Mouse (Mus musculus): ENCODE data around the gene Hs3st5. TPM values are rescaled to one million over a fixed set of nuclear protein-coding genes. Genes with fewer than 3 reads are reported as not detected.
A peak's percentile ranks its signal among the peaks of the same experiment; 100 is the strongest.
"Not testable (repeated sequence)": the region's sequence is repeated elsewhere in the genome, so short reads cannot be mapped to it uniquely, and the experiment has no call there.

Hs3st5 gene
- polyA plus RNA-seq, 1 experiment from 2014 or later = 17.5 TPM

GRCm38 (mm10) chr10:36507991-36508546 is 1.5 kb downstream of the Hs3st5 start:
- Histone ChIP-seq H3K27ac (no peak overlapping the region), H3K9ac (replicated peaks) (peak overlapping the region; percentile 80), H3K9me3 (no peaks in the 10 kb centered on the region), H3K4me1 (replicated peaks) (peaks cover 16% of the 10 kb centered on the region), H3K27me3 (peaks cover 20% of the 10 kb centered on the region), H3K36me3 (no peaks in the 10 kb centered on the region), H3K4me3 (replicated peaks) (peak overlapping the region; percentile 81), H3K4me2 (replicated peaks) (peak overlapping the region; percentile 97)
- WGBS = 0% methylated on average over 18 of the region's 18 CpGs
- no peak for ATAC-seq

DNA sequence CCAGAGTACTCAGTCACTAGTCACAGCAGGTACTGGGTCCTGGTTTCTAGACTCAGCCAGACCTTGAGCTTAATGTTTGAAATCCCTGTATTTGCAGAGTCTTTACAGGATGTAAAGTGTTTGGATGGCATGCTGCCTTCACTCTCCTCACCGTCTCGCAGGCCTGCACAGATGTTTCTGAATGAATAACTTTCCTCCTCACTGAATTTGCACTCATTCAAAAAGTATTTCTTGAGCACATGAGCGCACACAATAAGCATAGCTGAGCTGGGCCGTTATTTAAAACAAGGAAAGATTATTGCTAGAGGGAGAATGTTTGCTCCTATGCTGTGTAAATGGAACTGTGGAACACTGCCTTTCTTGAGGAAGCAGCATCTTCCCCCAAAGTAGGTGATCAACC is 2.9 kb downstream of the Hs3st5 start:
- H3K27ac ChIP-seq = no peak overlapping the region
- 40% methylated on average over 4 of the region's 4 CpGs for WGBS
- H3K9ac ChIP-seq (replicated peaks) = no peak overlapping the region
- H3K9me3 ChIP-seq = no peaks in the 10 kb centered on the region
- no peaks in the 10 kb centered on the region for H3K36me3 ChIP-seq
- H3K4me2 ChIP-seq (replicated peaks) = peak overlapping the region; percentile 97
- peaks cover 20% of the 10 kb centered on the region for H3K27me3 ChIP-seq
- ATAC-seq = no peak
- H3K4me3 ChIP-seq (replicated peaks) = peak overlapping the region; percentile 81
- H3K4me1 ChIP-seq (replicated peaks) = peaks cover 16% of the 10 kb centered on the region

GRCm38 (mm10) chr10:36523881-36524280 is 17.3 kb downstream of the Hs3st5 start:
- Histone ChIP-seq H3K36me3 (no peaks in the 10 kb centered on the region), H3K4me1 (replicated peaks) (0 out of 2 replicates have a peak, but pooled peaks cover 4% of the 10 kb centered on the region), H3K27ac (no peak overlapping the region)

DNA sequence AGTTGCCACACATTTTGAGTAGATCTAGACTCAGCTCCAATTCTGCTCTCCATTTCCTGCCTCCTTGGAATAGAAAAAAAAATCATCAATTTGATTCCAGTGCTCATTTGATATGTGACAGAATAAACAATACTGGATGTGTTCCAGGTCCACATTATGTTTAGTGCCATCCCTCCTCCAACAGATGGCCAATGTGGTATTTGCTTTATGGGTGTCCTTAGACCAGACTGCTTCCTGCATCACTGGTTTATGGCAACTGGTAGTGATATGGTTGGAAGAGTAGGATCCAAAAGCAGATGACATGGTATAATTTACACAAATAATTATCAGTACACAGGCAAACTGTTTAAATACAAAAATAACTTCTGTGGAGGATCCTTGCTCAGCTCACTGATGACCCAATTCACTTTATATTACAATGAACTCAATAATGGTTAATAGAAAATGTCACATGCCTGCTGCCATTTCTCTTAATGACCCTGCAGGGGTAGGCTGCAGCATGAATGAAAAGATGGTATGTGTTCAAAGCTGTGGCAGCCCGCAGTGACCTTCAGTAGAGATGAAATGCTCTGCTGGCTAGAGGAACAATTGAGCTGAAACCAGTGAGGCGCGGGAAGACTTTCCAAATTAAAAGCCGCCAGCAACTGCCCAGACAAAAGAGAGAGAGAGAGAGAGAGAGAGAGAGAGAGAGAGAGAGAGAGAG is 27.2 kb downstream of the Hs3st5 start:
- ATAC-seq = peak; percentile 78
- H3K27ac ChIP-seq = peak overlapping the region; percentile 25; the same call in 1 of the 2 replicates

More at GRCm38 (mm10) chr10:36523881-36524280, 17.3 kb downstream of the Hs3st5 start:
- no peak for ATAC-seq
- Histone ChIP-seq H3K9ac (replicated peaks) (no peak overlapping the region), H3K4me3 (replicated peaks) (no peak overlapping the region), H3K27me3 (no peaks in the 10 kb centered on the region), H3K4me2 (replicated peaks) (no peak overlapping the region), H3K9me3 (no peaks in the 10 kb centered on the region)

DNA sequence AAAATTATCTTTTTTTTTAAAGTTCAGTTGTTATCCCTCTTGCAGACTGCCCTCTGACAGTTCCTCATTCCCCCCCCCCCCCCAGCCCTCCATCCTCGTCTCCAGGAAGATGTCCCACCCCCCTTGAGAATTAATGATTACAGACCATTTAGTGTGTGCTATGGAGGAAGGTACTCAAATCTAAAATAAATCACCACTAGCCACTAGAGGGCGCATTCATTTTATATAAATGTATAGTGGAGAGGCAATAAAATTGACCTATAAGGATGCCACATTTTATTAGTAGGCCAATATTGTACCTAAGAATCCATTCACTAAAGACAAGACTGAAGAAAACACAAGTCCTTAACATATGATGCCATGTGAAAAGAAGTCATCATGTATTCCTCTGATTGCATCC is 40.0 kb downstream of the Hs3st5 start:
- 23% methylated on average over 2 of the region's 2 CpGs for WGBS
- Histone ChIP-seq H3K9me3 (no peaks in the 10 kb centered on the region), H3K9ac (replicated peaks) (no peak overlapping the region), H3K4me1 (replicated peaks) (no peaks in the 10 kb centered on the region), H3K4me3 (replicated peaks) (no peak overlapping the region), H3K36me3 (no peaks in the 10 kb centered on the region), H3K27me3 (no peaks in the 10 kb centered on the region), H3K4me2 (replicated peaks) (no peak overlapping the region), H3K27ac (no peak overlapping the region)
- ATAC-seq = peak; percentile 45; the same call in 1 of the 2 replicates

More for the DNA sequence above, 27.2 kb downstream of the Hs3st5 start:
- Histone ChIP-seq H3K36me3 (no peaks in the 10 kb centered on the region), H3K9ac (replicated peaks) (no peak overlapping the region), H3K4me1 (replicated peaks) (0 out of 2 replicates have a peak, but pooled peaks cover 5% of the 10 kb centered on the region), H3K4me2 (replicated peaks) (no peak overlapping the region), H3K27me3 (no peaks in the 10 kb centered on the region), H3K4me3 (replicated peaks) (no peak overlapping the region), H3K9me3 (no peaks in the 10 kb centered on the region)
- 10% methylated on average over 4 of the region's 4 CpGs for WGBS

- not testable (repeated sequence) for H3K27ac ChIP-seq; H3K4me3 ChIP-seq (replicated peaks); H3K4me2 ChIP-seq (replicated peaks); H3K9ac ChIP-seq (replicated peaks); H3K9me3 ChIP-seq; ATAC-seq; H3K4me1 ChIP-seq (replicated peaks); H3K36me3 ChIP-seq; H3K27me3 ChIP-seq
- WGBS = 76% methylated on average over 1 of the region's 1 CpGs
These were observed 41.1 kb downstream of the Hs3st5 start for GRCm38 (mm10) chr10:36547713-36548112.

- Histone ChIP-seq H3K27ac (no peak overlapping the region), H3K27me3 (no peaks in the 10 kb centered on the region), H3K9me3 (no peaks in the 10 kb centered on the region), H3K4me1 (replicated peaks) (0 out of 2 replicates have a peak, but pooled peaks cover 9% of the 10 kb centered on the region), H3K4me3 (replicated peaks) (no peak overlapping the region), H3K36me3 (no peaks in the 10 kb centered on the region), H3K4me2 (replicated peaks) (no peak overlapping the region), H3K9ac (replicated peaks) (no peak overlapping the region)
- WGBS = 77% methylated on average over 4 of the region's 4 CpGs
- no peak for ATAC-seq
These were observed 47.4 kb downstream of the Hs3st5 start for GRCm38 (mm10) chr10:36554057-36554456.

DNA sequence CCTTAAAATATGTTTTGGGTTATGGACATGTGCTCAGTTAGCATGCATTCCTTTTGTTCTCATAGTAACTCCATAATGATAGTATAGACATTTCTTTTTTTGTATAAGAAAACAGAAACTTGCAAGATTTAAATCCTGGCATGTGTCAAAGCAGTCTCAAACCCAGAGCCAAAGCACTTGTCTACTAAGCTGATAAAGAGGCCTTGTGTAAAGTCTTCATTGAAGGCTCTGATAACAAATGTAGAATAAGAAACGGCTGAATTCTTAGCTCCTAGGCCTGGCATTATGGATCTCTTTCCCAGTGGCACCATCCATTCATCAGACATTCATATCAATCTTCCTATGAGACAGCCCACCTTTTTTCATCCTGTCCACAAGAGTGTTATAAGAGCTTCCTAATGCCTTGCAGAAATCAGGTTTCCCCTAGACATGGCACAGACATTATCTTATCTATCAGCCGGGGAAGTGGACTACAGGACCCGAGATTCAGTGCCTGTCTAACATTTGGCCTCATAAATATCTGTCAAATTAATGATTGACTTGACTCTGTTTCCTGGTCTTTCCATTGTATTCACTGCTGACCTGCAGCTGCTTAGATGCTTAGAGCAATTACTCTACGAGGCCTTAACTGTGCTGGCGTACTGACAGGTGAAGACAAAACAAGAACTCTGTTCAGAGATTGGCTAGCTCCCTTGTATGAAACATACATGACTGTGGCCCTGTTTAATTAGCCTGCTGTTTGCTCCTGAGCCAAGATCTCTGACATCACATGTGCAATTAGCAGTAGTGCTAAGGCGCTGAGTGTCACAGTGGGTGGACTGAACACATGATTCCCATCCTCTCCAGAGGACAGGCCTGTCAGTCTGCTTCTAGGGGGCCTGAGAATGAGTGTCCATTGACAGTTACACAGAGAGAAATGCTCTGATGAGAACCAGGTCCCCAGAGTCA is 48.6 kb downstream of the Hs3st5 start:
- no peaks in the 10 kb centered on the region for H3K9me3 ChIP-seq
- 0 out of 2 replicates have a peak, but pooled peaks cover 9% of the 10 kb centered on the region for H3K4me1 ChIP-seq (replicated peaks)
- H3K27me3 ChIP-seq = no peaks in the 10 kb centered on the region
- peak overlapping the region; percentile 60 for H3K27ac ChIP-seq
- no peaks in the 10 kb centered on the region for H3K36me3 ChIP-seq
- WGBS = 51% methylated on average over 6 of the region's 6 CpGs
- H3K9ac ChIP-seq (replicated peaks) = no peak overlapping the region
- ATAC-seq = peak; percentile 93
- no peak overlapping the region for H3K4me3 ChIP-seq (replicated peaks)
- H3K4me2 ChIP-seq (replicated peaks) = no peak overlapping the region

GRCm38 (mm10) chr10:36556128-36556527 is 49.5 kb downstream of the Hs3st5 start:
- Histone ChIP-seq H3K9ac (replicated peaks) (no peak overlapping the region), H3K9me3 (no peaks in the 10 kb centered on the region), H3K27me3 (no peaks in the 10 kb centered on the region), H3K27ac (peak overlapping the region; percentile 53; the same call in 1 of the 2 replicates), H3K4me2 (replicated peaks) (no peak overlapping the region), H3K36me3 (no peaks in the 10 kb centered on the region), H3K4me1 (replicated peaks) (0 out of 2 replicates have a peak, but pooled peaks cover 9% of the 10 kb centered on the region), H3K4me3 (replicated peaks) (no peak overlapping the region)
- 56% methylated on average over 2 of the region's 2 CpGs for WGBS
- no peak for ATAC-seq

DNA sequence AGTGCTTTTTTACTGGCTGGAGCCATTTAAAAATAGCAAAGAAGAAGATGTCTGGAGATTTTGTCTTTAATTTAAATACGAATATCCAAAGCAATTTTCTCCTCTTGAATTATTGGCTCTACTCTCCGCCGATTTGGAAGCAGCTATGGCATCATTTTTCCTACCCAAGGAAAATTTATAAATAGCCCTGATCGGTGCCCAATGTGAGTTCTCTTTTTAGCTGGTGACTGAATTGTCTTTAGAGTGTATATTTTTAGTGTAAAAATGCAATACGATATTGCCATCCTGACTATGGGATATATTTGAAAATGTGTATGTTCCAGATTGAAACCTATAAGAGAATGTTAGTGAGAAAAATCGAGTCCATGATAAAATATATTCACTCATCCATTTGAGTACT is 51.1 kb downstream of the Hs3st5 start:
- no peak for ATAC-seq

DNA sequence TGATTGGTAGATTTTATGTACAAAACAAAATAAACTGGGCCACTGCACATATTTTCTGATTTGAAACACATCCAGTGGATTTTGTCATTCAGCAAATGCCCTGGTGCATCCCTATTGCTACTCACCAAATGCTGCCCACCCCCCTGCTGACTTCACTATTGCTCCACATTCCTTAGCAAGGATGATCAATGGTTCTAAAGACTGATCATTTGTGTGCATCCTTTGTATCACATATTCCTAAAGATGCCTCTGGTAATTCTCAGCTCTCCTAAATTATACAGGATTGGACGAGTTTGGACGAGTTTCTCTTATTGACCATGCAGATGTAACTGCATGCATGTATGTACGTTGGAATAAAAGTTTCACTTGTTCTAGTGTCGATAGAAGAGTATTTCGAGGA is 52.1 kb downstream of the Hs3st5 start:
- Histone ChIP-seq H3K4me2 (replicated peaks) (no peak overlapping the region), H3K9me3 (no peaks in the 10 kb centered on the region)

More for the DNA sequence above, 51.1 kb downstream of the Hs3st5 start:
- no peak overlapping the region for H3K4me3 ChIP-seq (replicated peaks)
- no peak overlapping the region for H3K9ac ChIP-seq (replicated peaks)
- 0 out of 2 replicates have a peak, but pooled peaks cover 9% of the 10 kb centered on the region for H3K4me1 ChIP-seq (replicated peaks)
- no peak overlapping the region for H3K27ac ChIP-seq
- 93% methylated on average over 6 of the region's 6 CpGs for WGBS
- no peak overlapping the region for H3K4me2 ChIP-seq (replicated peaks)
- no peaks in the 10 kb centered on the region for H3K9me3 ChIP-seq
- H3K36me3 ChIP-seq = no peaks in the 10 kb centered on the region
- H3K27me3 ChIP-seq = no peaks in the 10 kb centered on the region

More for the DNA sequence above, 52.1 kb downstream of the Hs3st5 start:
- no peak for ATAC-seq
- no peak overlapping the region for H3K9ac ChIP-seq (replicated peaks)
- no peak overlapping the region for H3K27ac ChIP-seq
- H3K4me3 ChIP-seq (replicated peaks) = no peak overlapping the region
- 0 out of 2 replicates have a peak, but pooled peaks cover 9% of the 10 kb centered on the region for H3K4me1 ChIP-seq (replicated peaks)
- H3K36me3 ChIP-seq = no peaks in the 10 kb centered on the region
- 89% methylated on average over 5 of the region's 5 CpGs for WGBS
- H3K27me3 ChIP-seq = no peaks in the 10 kb centered on the region
